Mouse (Mus musculus): ENCODE measurements around the gene Atg7.

DNA sequence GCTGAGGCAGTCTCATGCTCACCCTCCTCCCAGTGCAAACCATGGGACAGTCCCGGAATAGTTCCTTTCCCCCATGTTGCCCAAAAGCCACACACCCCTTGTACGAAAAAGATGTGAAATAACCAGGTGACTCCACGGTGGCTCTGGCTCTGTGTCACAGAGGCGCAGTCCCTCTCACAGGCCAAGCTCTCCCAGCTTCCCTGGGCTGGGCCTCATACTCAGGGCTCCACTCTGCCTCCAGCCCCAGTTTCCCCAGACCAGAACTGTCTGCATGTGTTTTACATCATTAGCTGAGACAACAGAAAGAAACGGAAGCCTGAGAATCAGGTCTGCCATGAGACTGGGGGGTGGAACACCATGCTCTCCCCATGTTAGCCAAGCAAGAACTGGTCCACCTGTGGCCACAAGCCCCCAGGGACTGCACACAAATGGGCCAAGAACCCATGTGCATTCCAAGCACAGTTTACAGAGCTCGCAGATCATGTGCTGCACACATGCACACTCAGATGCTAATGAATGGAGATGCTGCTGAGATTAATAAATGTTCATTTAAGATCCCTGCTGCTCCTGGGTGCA, 226.7 kb downstream of the Atg7 start:
- no peak for TF ChIP-seq CTCF (IDR thresholded peaks at IDR 0.05; ENCODE audit: low read depth)
- no peak for TF ChIP-seq EP300 (IDR thresholded peaks at IDR 0.05; ENCODE audit: low read depth)
